Mouse (Mus musculus): ENCODE results near the gene Hist1h4b.

- TF ChIP-seq POLR2A (IDR thresholded peaks at IDR 0.05; ENCODE audit: extremely low read depth, insufficient read depth, low read length) = no peak
- no peak for TF ChIP-seq CTCF (IDR thresholded peaks at IDR 0.05; ENCODE audit: low read depth, low read length)
These were observed 10.0 kb downstream of the Hist1h4b start for GRCm38 (mm10) chr13:23766772-23767171.
